Mouse (Mus musculus) testis, adult 2 months (tissue): ENCODE measurements around the gene Dyrk3.

ENCODE experiments used
- CTCF ChIP-seq: fragments of 200-500 bp; IDR thresholded peaks from 2 replicates; pipeline ENCODE4 v1.5.1; 2012; ENCODE audit warnings: low read depth, mild to moderate bottlenecking, inconsistent platforms, low read length, moderate library complexity; ENCODE audit not compliant: control insufficient read depth, insufficient read depth, insufficient replicate concordance
- POLR2A ChIP-seq: fragments of 200-500 bp; IDR thresholded peaks from 2 replicates; pipeline ENCODE4 v1.6.1; 2012; ENCODE audit warnings: low read depth, mild to moderate bottlenecking, inconsistent platforms, low read length, moderate library complexity; ENCODE audit not compliant: control insufficient read depth

- TF ChIP-seq POLR2A (no peak), CTCF (no peak)
These were observed 16.2 kb downstream of the Dyrk3 start for GRCm38 (mm10) chr1:131121987-131122386.
